Mouse (Mus musculus) macrophage (primary cell): ENCODE measurements around the gene Ttf2. TPM values are rescaled to one million over a fixed set of nuclear protein-coding genes. Genes with fewer than 3 reads are reported as not detected.

Experiments
- H3K27ac ChIP-seq: fragments of 350-480 bp; formaldehyde crosslinking; 2 replicates; pipeline ENCODE4 v1.9.0; 2021
- H3K36me3 ChIP-seq: fragments of 350-480 bp; formaldehyde crosslinking; 2 replicates; pipeline ENCODE4 v1.9.0; 2021; ENCODE audit errors: inconsistent target
- H3K4me3 ChIP-seq: fragments of 350-480 bp; formaldehyde crosslinking; 2 replicates; pipeline ENCODE4 v1.9.0; 2021; ENCODE audit errors: inconsistent target
- H3K79me2 ChIP-seq: fragments of 350-480 bp; formaldehyde crosslinking; 2 replicates; pipeline ENCODE4 v1.9.0; 2021; ENCODE audit errors: inconsistent target
- WGBS: methylation state at CpG from one replicate; pipeline ENCODE4 v1.1.7; 2026; ENCODE audit warnings: inconsistent platforms; ENCODE audit not compliant: missing documents; 5-methylcytosine and 5-hydroxymethylcytosine counted together
- polyA plus RNA-seq: library from polyadenylated mRNA; stranded (reverse); fragments of 250-400 nt; gene quantifications from 3 replicates; pipeline ENCODE4 v1.2.4, GENCODE M21; 2018; ENCODE audit warnings: inconsistent platforms

Gene Ttf2
- polyA plus RNA-seq, 1 experiment from 2014 or later, result 6.1 TPM

GRCm38 (mm10) chr3:100940496-100941037, 28.9 kb downstream of the Ttf2 start:
- Histone ChIP-seq H3K4me3 (no peak overlapping the region), H3K27ac (no peak overlapping the region), H3K36me3 (peaks cover 54% of the 10 kb centered on the region), H3K79me2 (no peaks in the 10 kb centered on the region)
- WGBS, result 96% methylated on average over 4 of the region's 4 CpGs

GRCm38 (mm10) chr3:100938211-100938610, 31.3 kb downstream of the Ttf2 start:
- 96% methylated on average over 4 of the region's 4 CpGs for WGBS
- peaks cover 38% of the 10 kb centered on the region for H3K36me3 ChIP-seq

GRCm38 (mm10) chr3:100936201-100936600, 33.3 kb downstream of the Ttf2 start:
- Histone ChIP-seq H3K79me2 (no peaks in the 10 kb centered on the region), H3K27ac (no peak overlapping the region), H3K36me3 (peaks cover 27% of the 10 kb centered on the region), H3K4me3 (no peak overlapping the region)
- 98% methylated on average over 5 of the region's 6 CpGs for WGBS

More at GRCm38 (mm10) chr3:100938211-100938610, 31.3 kb downstream of the Ttf2 start:
- H3K79me2 ChIP-seq, result no peaks in the 10 kb centered on the region
- H3K27ac ChIP-seq, result no peak overlapping the region
- no peak overlapping the region for H3K4me3 ChIP-seq

GRCm38 (mm10) chr3:100935521-100935920, 33.9 kb downstream of the Ttf2 start:
- H3K79me2 ChIP-seq, result no peaks in the 10 kb centered on the region
- WGBS, result 98% methylated on average over 6 of the region's 6 CpGs
- no peak overlapping the region for H3K4me3 ChIP-seq
- H3K27ac ChIP-seq, result no peak overlapping the region
- peaks cover 20% of the 10 kb centered on the region; the same call in 1 of the 2 replicates for H3K36me3 ChIP-seq

GRCm38 (mm10) chr3:100932077-100932944, 37.2 kb downstream of the Ttf2 start:
- H3K79me2 ChIP-seq, result no peaks in the 10 kb centered on the region
- H3K36me3 ChIP-seq, result no peaks in the 10 kb centered on the region
- no peak overlapping the region for H3K4me3 ChIP-seq
- WGBS, result 65% methylated on average over 11 of the region's 11 CpGs
- peak overlapping the region; percentile 32 for H3K27ac ChIP-seq

- H3K79me2 ChIP-seq, result no peaks in the 10 kb centered on the region
- no peaks in the 10 kb centered on the region for H3K36me3 ChIP-seq
- peak overlapping the region; percentile 32 for H3K27ac ChIP-seq
- WGBS, result 97% methylated on average over 23 of the region's 23 CpGs
- H3K4me3 ChIP-seq, result no peak overlapping the region
Measured at GRCm38 (mm10) chr3:100931332-100932076, 38.0 kb downstream of the Ttf2 start.

- Histone ChIP-seq H3K4me3 (no peak overlapping the region), H3K36me3 (no peaks in the 10 kb centered on the region), H3K27ac (no peak overlapping the region), H3K79me2 (no peaks in the 10 kb centered on the region)
- WGBS, result 95% methylated on average over 16 of the region's 16 CpGs
Measured at GRCm38 (mm10) chr3:100925176-100925575, 44.3 kb downstream of the Ttf2 start.

- WGBS, result 72% methylated on average over 6 of the region's 6 CpGs
- Histone ChIP-seq H3K36me3 (no peaks in the 10 kb centered on the region), H3K79me2 (no peaks in the 10 kb centered on the region), H3K27ac (no peak overlapping the region), H3K4me3 (no peak overlapping the region)
Measured at GRCm38 (mm10) chr3:100924065-100924732, 45.3 kb downstream of the Ttf2 start.

- no peaks in the 10 kb centered on the region for H3K36me3 ChIP-seq
- WGBS, result 29% methylated on average over 28 of the region's 28 CpGs
- H3K27ac ChIP-seq, result peak overlapping the region; percentile 61
- peak overlapping the region; percentile 70 for H3K4me3 ChIP-seq
- no peaks in the 10 kb centered on the region for H3K79me2 ChIP-seq
Measured at GRCm38 (mm10) chr3:100922506-100923375, 46.7 kb downstream of the Ttf2 start.

- Histone ChIP-seq H3K79me2 (no peaks in the 10 kb centered on the region), H3K4me3 (peak within 1 kb of the TSS; percentile 70), H3K27ac (peak within 1 kb of the TSS; percentile 61), H3K36me3 (no peaks in the 10 kb centered on the region)
- under 1% methylated on average over 39 of the region's 39 CpGs for WGBS
Measured at GRCm38 (mm10) chr3:100921825-100922505, 47.5 kb downstream of the Ttf2 start, which contains the start of gene Trim45. Gene Trim45 (plus strand): TSS chr3:100922202.

- Histone ChIP-seq H3K4me3 (peak overlapping the region; percentile 70; the same call in 1 of the 2 replicates), H3K79me2 (no peaks in the 10 kb centered on the region), H3K27ac (0 out of 2 replicates have a peak overlapping the region, but pooled peaks have one; percentile 19), H3K36me3 (no peaks in the 10 kb centered on the region)
- 17% methylated on average over 9 of the region's 9 CpGs for WGBS
Measured at GRCm38 (mm10) chr3:100920611-100921140, 48.8 kb downstream of the Ttf2 start.

GRCm38 (mm10) chr3:100916844-100917243, 52.6 kb downstream of the Ttf2 start:
- WGBS, result 5% methylated on average over 7 of the region's 7 CpGs
- no peaks in the 10 kb centered on the region for H3K79me2 ChIP-seq
- no peak overlapping the region for H3K27ac ChIP-seq
- no peaks in the 10 kb centered on the region for H3K36me3 ChIP-seq
- no peak overlapping the region for H3K4me3 ChIP-seq
